Mouse (Mus musculus): ENCODE measurements around the gene Cbln4. TPM values are rescaled to one million over a fixed set of nuclear protein-coding genes. Genes with fewer than 3 reads are reported as not detected.

Gene Cbln4
- polyA plus RNA-seq (2015; fragmentation: Nextera tagmentation; extraction: Ambion mirVana): 0.06 TPM in 1 of 2 replicates, not detected in the other

DNA sequence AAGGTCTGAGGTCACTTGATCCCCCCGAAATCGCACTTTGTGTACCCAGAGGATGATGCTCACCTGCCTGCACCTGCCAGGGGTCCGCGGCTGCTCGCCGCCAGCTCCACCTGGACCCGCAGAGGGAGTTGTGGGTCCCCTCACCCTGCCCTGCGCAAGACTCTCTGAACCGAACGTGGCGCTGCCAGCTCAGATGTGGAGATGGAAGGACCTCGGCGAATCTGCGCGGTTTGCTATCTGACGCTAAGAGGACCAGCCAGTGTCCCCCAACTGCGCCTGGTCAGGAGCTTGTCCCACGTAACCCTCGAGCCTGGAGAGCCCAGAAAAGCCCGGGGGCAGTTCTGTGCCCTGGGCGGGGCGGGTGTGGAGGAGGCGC, at the start of gene Cbln4:
Cbln4 (minus strand) TSS at position 232 of the 376 bp plus-strand sequence.
- H3K27ac ChIP-seq: no peak within 1 kb of the TSS
- no peak for ATAC-seq (ENCODE audit: borderline replicate concordance, extremely low read depth, low FRiP score, low TSS enrichment)
- H3K4me2 ChIP-seq: no peak within 1 kb of the TSS; the same call in 1 of the 2 replicates
- H3K4me3 ChIP-seq: no peak within 1 kb of the TSS
- no peaks in the 10 kb centered on the region for H3K36me3 ChIP-seq
- no peaks in the 10 kb centered on the region for H3K4me1 ChIP-seq
- peaks cover 56% of the 10 kb centered on the region for H3K27me3 ChIP-seq
- H3K9me3 ChIP-seq: no peaks in the 10 kb centered on the region
- no peak within 1 kb of the TSS for H3K9ac ChIP-seq
- 1% methylated on average over 23 of the region's 23 CpGs for WGBS

DNA sequence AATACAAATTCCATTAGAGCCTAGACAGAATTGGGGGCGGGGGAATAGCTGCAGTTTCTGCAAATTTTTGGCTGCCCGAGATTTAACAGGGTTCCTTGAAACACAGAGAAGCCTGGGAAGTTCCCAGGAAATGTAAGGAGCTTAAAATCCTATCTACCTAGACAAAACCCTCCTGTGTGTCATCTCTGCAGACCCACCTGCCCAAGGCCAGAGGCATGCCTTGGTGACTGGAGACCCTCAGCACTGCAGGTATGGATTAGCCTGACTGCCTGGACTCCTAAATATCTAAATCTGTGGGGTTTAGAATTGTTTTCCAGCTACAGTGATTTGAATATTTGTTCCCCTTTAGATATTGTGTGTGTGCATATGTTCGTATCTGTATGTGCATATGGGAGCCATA, 35.3 kb upstream of the Cbln4 start:
- H3K36me3 ChIP-seq: no peaks in the 10 kb centered on the region
- no peak for ATAC-seq (ENCODE audit: borderline replicate concordance, extremely low read depth, low FRiP score, low TSS enrichment)
- no peak overlapping the region for H3K4me2 ChIP-seq
- H3K9ac ChIP-seq: no peak overlapping the region
- H3K4me3 ChIP-seq: no peak overlapping the region
- H3K9me3 ChIP-seq: no peaks in the 10 kb centered on the region
- no peak overlapping the region for H3K27ac ChIP-seq
- WGBS: 42% methylated on average over 3 of the region's 3 CpGs
- no peaks in the 10 kb centered on the region for H3K27me3 ChIP-seq
- H3K4me1 ChIP-seq: no peaks in the 10 kb centered on the region

DNA sequence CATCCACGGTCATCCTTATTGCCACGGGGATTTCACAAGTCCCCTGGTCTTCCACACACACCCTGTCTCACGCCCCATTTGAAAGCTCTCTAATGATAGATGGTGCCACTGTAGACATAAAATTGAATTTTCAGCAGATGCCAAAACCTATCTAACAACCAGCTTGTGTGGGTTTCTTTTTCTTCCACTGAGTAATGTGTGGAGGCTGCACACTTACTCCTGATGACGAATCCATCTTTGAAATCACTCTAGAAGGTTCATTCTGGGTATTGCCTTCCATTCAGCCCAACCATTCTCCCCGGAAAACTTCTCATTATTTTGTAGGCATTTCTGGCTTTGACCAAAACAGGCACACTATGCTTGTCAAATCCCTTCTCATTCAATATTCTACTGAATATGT, 33.0 kb upstream of the Cbln4 start:
- Histone ChIP-seq H3K9me3 (no peaks in the 10 kb centered on the region), H3K9ac (no peak overlapping the region), H3K4me1 (no peaks in the 10 kb centered on the region), H3K27me3 (no peaks in the 10 kb centered on the region), H3K27ac (no peak overlapping the region), H3K4me2 (no peak overlapping the region), H3K4me3 (no peak overlapping the region), H3K36me3 (no peaks in the 10 kb centered on the region)
- WGBS: 79% methylated on average over 5 of the region's 5 CpGs
- no peak for ATAC-seq (ENCODE audit: borderline replicate concordance, extremely low read depth, low FRiP score, low TSS enrichment)

GRCm38 (mm10) chr2:172062876-172063275, 19.6 kb upstream of the Cbln4 start:
- H3K9me3 ChIP-seq: no peaks in the 10 kb centered on the region
- H3K4me1 ChIP-seq: no peaks in the 10 kb centered on the region
- no peak overlapping the region for H3K9ac ChIP-seq
- WGBS: 33% methylated on average over 7 of the region's 7 CpGs
- no peak overlapping the region for H3K27ac ChIP-seq
- no peak overlapping the region for H3K4me2 ChIP-seq
- no peak overlapping the region for H3K4me3 ChIP-seq
- ATAC-seq (ENCODE audit: borderline replicate concordance, extremely low read depth, low FRiP score, low TSS enrichment): no peak
- no peaks in the 10 kb centered on the region for H3K27me3 ChIP-seq
- no peaks in the 10 kb centered on the region for H3K36me3 ChIP-seq

- H3K9ac ChIP-seq: no peak overlapping the region
- no peaks in the 10 kb centered on the region for H3K9me3 ChIP-seq
- no peak for ATAC-seq (ENCODE audit: borderline replicate concordance, extremely low read depth, low FRiP score, low TSS enrichment)
- H3K36me3 ChIP-seq: no peaks in the 10 kb centered on the region
- H3K4me2 ChIP-seq: no peak overlapping the region
- H3K4me3 ChIP-seq: no peak overlapping the region
- WGBS: 56% methylated on average over 3 of the region's 3 CpGs
- H3K4me1 ChIP-seq: no peaks in the 10 kb centered on the region
- H3K27me3 ChIP-seq: no peaks in the 10 kb centered on the region
- H3K27ac ChIP-seq: no peak overlapping the region
These were observed 16.5 kb upstream of the Cbln4 start for GRCm38 (mm10) chr2:172059747-172060146.

- Histone ChIP-seq H3K4me1 (no peaks in the 10 kb centered on the region), H3K27ac (no peak overlapping the region), H3K9ac (no peak overlapping the region), H3K4me3 (no peak overlapping the region), H3K4me2 (no peak overlapping the region), H3K27me3 (no peaks in the 10 kb centered on the region), H3K9me3 (no peaks in the 10 kb centered on the region), H3K36me3 (no peaks in the 10 kb centered on the region)
- no peak for ATAC-seq (ENCODE audit: borderline replicate concordance, extremely low read depth, low FRiP score, low TSS enrichment)
- 64% methylated on average over 7 of the region's 7 CpGs for WGBS
These were observed 15.8 kb upstream of the Cbln4 start for GRCm38 (mm10) chr2:172058936-172059665.

DNA sequence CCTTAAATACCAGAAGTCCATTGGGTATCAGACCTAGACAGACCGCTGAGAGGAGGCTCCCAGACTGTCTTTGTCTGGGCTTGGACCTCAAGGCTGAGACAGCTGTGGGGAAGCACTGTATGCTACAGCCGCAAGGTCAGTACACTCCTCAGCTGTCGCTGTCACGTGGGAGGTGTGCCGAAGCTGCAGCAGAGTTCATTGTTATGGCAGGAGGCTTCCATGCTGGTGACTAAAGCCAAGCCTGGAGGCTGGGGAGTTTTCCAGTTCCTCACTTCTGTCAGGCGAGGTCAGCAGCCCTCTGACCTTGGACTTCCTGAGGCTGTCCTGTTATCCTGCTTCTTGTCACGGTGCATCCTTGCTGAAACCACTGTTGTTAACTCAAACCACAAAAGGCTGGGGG, 2.7 kb upstream of the Cbln4 start:
- 28% methylated on average over 7 of the region's 7 CpGs for whole genome bisulfite sequencing
- no peak for ATAC-seq (ENCODE audit: borderline replicate concordance, extremely low read depth, low FRiP score, low TSS enrichment)

GRCm38 (mm10) chr2:172042607-172043234, 545 bp downstream of the Cbln4 start:
- WGBS: under 1% methylated on average over 46 of the region's 46 CpGs
- no peak overlapping the region for H3K27ac ChIP-seq
- no peak overlapping the region for H3K9ac ChIP-seq
- no peaks in the 10 kb centered on the region for H3K36me3 ChIP-seq
- no peak overlapping the region for H3K4me3 ChIP-seq
- peaks cover 56% of the 10 kb centered on the region for H3K27me3 ChIP-seq
- H3K4me1 ChIP-seq: no peaks in the 10 kb centered on the region
- no peaks in the 10 kb centered on the region for H3K9me3 ChIP-seq
- no peak overlapping the region; the same call in 1 of the 2 replicates for H3K4me2 ChIP-seq
- peak; percentile 44; the same call in 1 of the 2 replicates for ATAC-seq (ENCODE audit: borderline replicate concordance, extremely low read depth, low FRiP score, low TSS enrichment)

More for the DNA sequence above, 2.7 kb upstream of the Cbln4 start:
- no peak overlapping the region for H3K4me3 ChIP-seq
- no peaks in the 10 kb centered on the region for H3K9me3 ChIP-seq
- H3K9ac ChIP-seq: no peak overlapping the region
- no peak overlapping the region for H3K4me2 ChIP-seq
- no peak overlapping the region for H3K27ac ChIP-seq
- H3K4me1 ChIP-seq: no peaks in the 10 kb centered on the region
- no peaks in the 10 kb centered on the region for H3K36me3 ChIP-seq
- H3K27me3 ChIP-seq: peaks cover 43% of the 10 kb centered on the region

GRCm38 (mm10) chr2:172042125-172042524, 1.1 kb downstream of the Cbln4 start:
- H3K36me3 ChIP-seq: no peaks in the 10 kb centered on the region
- H3K27me3 ChIP-seq: peaks cover 56% of the 10 kb centered on the region
- no peak overlapping the region for H3K27ac ChIP-seq
- H3K9me3 ChIP-seq: no peaks in the 10 kb centered on the region
- H3K4me1 ChIP-seq: no peaks in the 10 kb centered on the region
- no peak overlapping the region for H3K4me2 ChIP-seq
- no peak overlapping the region for H3K4me3 ChIP-seq
- no peak overlapping the region for H3K9ac ChIP-seq
- WGBS: under 1% methylated on average over 34 of the region's 34 CpGs
- peak; percentile 71; the same call in 1 of the 2 replicates for ATAC-seq (ENCODE audit: borderline replicate concordance, extremely low read depth, low FRiP score, low TSS enrichment)

DNA sequence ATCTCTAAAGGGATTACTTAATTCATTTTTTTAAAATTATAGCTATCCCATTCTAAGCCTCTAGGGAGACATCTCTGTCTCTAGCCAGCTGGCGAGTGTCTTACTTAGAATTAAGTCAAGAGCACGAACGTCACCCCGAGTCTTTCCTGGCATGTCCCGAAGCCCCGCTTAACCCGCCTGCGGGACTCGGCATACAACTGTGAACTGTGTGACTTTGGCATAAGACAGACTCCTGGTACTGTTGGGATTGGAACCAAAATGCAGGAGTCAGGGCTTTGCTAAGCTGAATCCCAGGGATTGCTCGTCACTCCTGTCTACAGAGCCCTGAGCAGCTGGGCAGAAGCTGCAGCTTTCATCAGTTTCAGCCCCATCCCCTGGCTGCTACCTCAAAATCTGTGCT, 2.4 kb downstream of the Cbln4 start:
- no peak for ATAC-seq (ENCODE audit: borderline replicate concordance, extremely low read depth, low FRiP score, low TSS enrichment)
- peaks cover 56% of the 10 kb centered on the region for H3K27me3 ChIP-seq
- 63% methylated on average over 10 of the region's 10 CpGs for WGBS

GRCm38 (mm10) chr2:172039601-172040000, 3.7 kb downstream of the Cbln4 start:
- Histone ChIP-seq H3K4me2 (no peak overlapping the region), H3K27me3 (peaks cover 49% of the 10 kb centered on the region), H3K9me3 (no peaks in the 10 kb centered on the region), H3K36me3 (no peaks in the 10 kb centered on the region), H3K4me1 (no peaks in the 10 kb centered on the region), H3K9ac (no peak overlapping the region), H3K4me3 (no peak overlapping the region), H3K27ac (no peak overlapping the region)
- no peak for ATAC-seq (ENCODE audit: borderline replicate concordance, extremely low read depth, low FRiP score, low TSS enrichment)
- WGBS: 74% methylated on average over 5 of the region's 5 CpGs

More for the DNA sequence above, 2.4 kb downstream of the Cbln4 start:
- Histone ChIP-seq H3K9me3 (no peaks in the 10 kb centered on the region), H3K27ac (no peak overlapping the region), H3K4me1 (no peaks in the 10 kb centered on the region), H3K9ac (no peak overlapping the region), H3K4me2 (no peak overlapping the region), H3K4me3 (no peak overlapping the region), H3K36me3 (no peaks in the 10 kb centered on the region)

DNA sequence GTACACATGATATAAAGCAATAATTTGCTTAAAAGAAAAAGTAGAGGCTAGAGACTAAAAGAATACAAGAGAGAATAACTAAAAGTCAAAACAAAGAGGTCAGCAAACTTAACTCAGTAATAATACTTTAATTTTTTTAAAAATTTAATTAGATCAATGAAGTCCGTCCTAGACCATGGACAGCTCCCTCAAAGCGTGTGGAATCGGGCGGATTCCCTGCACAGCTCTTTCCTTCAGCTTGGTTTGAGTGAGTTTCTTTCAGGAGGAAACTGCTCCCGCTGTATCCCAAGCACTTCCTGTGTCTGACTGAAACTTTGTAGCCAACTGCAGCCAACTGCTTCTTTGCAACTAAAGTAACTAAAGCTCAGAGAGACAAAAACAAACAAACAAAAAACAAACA, 9.0 kb downstream of the Cbln4 start:
- Histone ChIP-seq H3K4me1 (no peaks in the 10 kb centered on the region), H3K27ac (no peak overlapping the region), H3K9ac (no peak overlapping the region), H3K4me2 (no peak overlapping the region), H3K4me3 (no peak overlapping the region), H3K9me3 (no peaks in the 10 kb centered on the region), H3K27me3 (0 out of 2 replicates have a peak, but pooled peaks cover under 1% of the 10 kb centered on the region), H3K36me3 (no peaks in the 10 kb centered on the region)
- ATAC-seq (ENCODE audit: borderline replicate concordance, extremely low read depth, low FRiP score, low TSS enrichment): no peak
- WGBS: 14% methylated on average over 5 of the region's 5 CpGs
